ENCODE assay signal across 15 mouse cellular contexts in genomic region chr4:132554653-132555052, GRCm38 (mm10). TPM values are rescaled to one million over a fixed set of nuclear protein-coding genes. Genes with fewer than 3 reads are reported as not detected.
DNase-seq lines count a peak whose midpoint lies in the region; ATAC-seq lines count a peak whose summit lies in the region.
"Had no signal": no experiment of that assay in that cellular context is flagged by ENCODE, and none has a peak within 500 bp of the region (broad histone marks: within the 10 kb centered on the region; RNA-seq: fewer than 3 reads in every experiment).

No protein-coding gene starts in this region.

- peak overlapping the region; percentile 51 for H3K27ac ChIP-seq in intestine, embryonic 16.5 days (ENCODE audit: low read length)
- no peak overlapping the region for H3K27ac ChIP-seq in intestine, embryonic 15.5 days
- no peak overlapping the region for H3K27ac ChIP-seq in hindbrain, embryonic 13.5 days
- H3K27ac ChIP-seq: midbrain, embryonic 12.5 days had no signal

- DNase-seq in ZHBTc4 (ENCODE audit: low read depth, low spot score) = peak; percentile 50
- no peak for DNase-seq in adipocyte (ENCODE audit: low spot score)
- DNase-seq: adrenal gland, postnatal 25 days; cerebellum, adult 11 months; heart, adult 18-20 months; kidney, postnatal 36 days; right cerebral cortex, postnatal 25 days had no signal

- ATAC-seq in intestine, embryonic 16.5 days = 0 out of 2 replicates have a peak, but pooled peaks have one; percentile 16
- ATAC-seq in intestine, embryonic 15.5 days = no peak
- ATAC-seq in hematopoietic stem cell, adult 5-6 weeks (replicated peaks in 1 of 2; ENCODE audit: insufficient read depth in 1 of 2, low FRiP score in 2 of 2, low TSS enrichment in 1 of 2, low read depth in 1 of 2, poor library complexity in 2 of 2, severe bottlenecking in 2 of 2) = peak; percentile 7 to 46; a peak in 2 of 4 replicates
- ATAC-seq in megakaryocyte progenitor cell, adult 5-6 weeks (replicated peaks; ENCODE audit: poor library complexity) = peak; percentile 60
- no peak for ATAC-seq in hindbrain, embryonic 13.5 days (ENCODE audit: low FRiP score)
- ATAC-seq: inflammation-experienced regulatory T-cells, adult 6 months had no signal

- peaks cover 9% of the 10 kb centered on the region; the same call in 1 of the 2 replicates for H3K4me1 ChIP-seq in intestine, embryonic 16.5 days (ENCODE audit: control insufficient read depth, insufficient read depth, low read length)
- no peaks in the 10 kb centered on the region for H3K4me1 ChIP-seq in intestine, embryonic 15.5 days (replicated peaks)
- no peaks in the 10 kb centered on the region for H3K4me1 ChIP-seq in hindbrain, embryonic 13.5 days (replicated peaks)
- H3K4me1 ChIP-seq: midbrain, embryonic 12.5 days had no signal

- no peak overlapping the region for H3K4me2 ChIP-seq in intestine, embryonic 16.5 days (ENCODE audit: low read depth, low read length)
- no peak overlapping the region for H3K4me2 ChIP-seq in intestine, embryonic 15.5 days (replicated peaks)
- no peak overlapping the region for H3K4me2 ChIP-seq in hindbrain, embryonic 13.5 days
- H3K4me2 ChIP-seq: midbrain, embryonic 12.5 days had no signal

- WGBS in intestine, embryonic 16.5 days = 69% methylated on average over 8 of the region's 8 CpGs
- 72% methylated on average over 8 of the region's 8 CpGs for WGBS in intestine, embryonic 15.5 days
- WGBS in hindbrain, embryonic 13.5 days = 86% methylated on average over 8 of the region's 8 CpGs

- no peak overlapping the region for H3K9ac ChIP-seq in intestine, embryonic 16.5 days (ENCODE audit: low read depth, low read length)
- no peak overlapping the region for H3K9ac ChIP-seq in intestine, embryonic 15.5 days
- H3K9ac ChIP-seq in hindbrain, embryonic 13.5 days = no peak overlapping the region
- H3K9ac ChIP-seq: midbrain, embryonic 12.5 days had no signal

- H3K27me3 ChIP-seq in intestine, embryonic 16.5 days (replicated peaks; ENCODE audit: control insufficient read depth, insufficient read depth, low read length) = no peaks in the 10 kb centered on the region
- H3K27me3 ChIP-seq in intestine, embryonic 15.5 days (replicated peaks) = no peaks in the 10 kb centered on the region
- H3K27me3 ChIP-seq in hindbrain, embryonic 13.5 days = no peaks in the 10 kb centered on the region
- H3K27me3 ChIP-seq: CH12.LX; midbrain, embryonic 12.5 days had no signal

- H3K36me3 ChIP-seq in intestine, embryonic 16.5 days (ENCODE audit: control insufficient read depth, insufficient read depth, low read length) = peaks cover 15% of the 10 kb centered on the region
- H3K36me3 ChIP-seq in intestine, embryonic 15.5 days = peaks cover 31% of the 10 kb centered on the region
- H3K36me3 ChIP-seq in hindbrain, embryonic 13.5 days = peaks cover 50% of the 10 kb centered on the region

- no peaks in the 10 kb centered on the region for H3K9me3 ChIP-seq in intestine, embryonic 16.5 days (ENCODE audit: control insufficient read depth, low read length)
- H3K9me3 ChIP-seq in intestine, embryonic 15.5 days = no peaks in the 10 kb centered on the region
- H3K9me3 ChIP-seq in hindbrain, embryonic 13.5 days = no peaks in the 10 kb centered on the region
- H3K9me3 ChIP-seq: midbrain, embryonic 12.5 days had no signal

- no peak overlapping the region for H3K4me3 ChIP-seq in intestine, embryonic 16.5 days (ENCODE audit: low read length)
- no peak overlapping the region for H3K4me3 ChIP-seq in intestine, embryonic 15.5 days (replicated peaks)
- no peak overlapping the region for H3K4me3 ChIP-seq in hindbrain, embryonic 13.5 days
- H3K4me3 ChIP-seq: midbrain, embryonic 12.5 days had no signal

RNA-seq across cellular contexts. Expression of gene Ptafr, which starts 9.2 kb away (rescaled TPM):
- polyA plus RNA-seq in intestine, embryonic 16.5 days (2015; fragmentation: Nextera tagmentation; extraction: Ambion mirVana) = 1.5 and 1.6 TPM in 2 replicates
- polyA plus RNA-seq in intestine, embryonic 15.5 days (2015; fragmentation: Nextera tagmentation; extraction: Ambion mirVana) = 1.1 TPM in 2 replicates
- total RNA-seq in hematopoietic stem cell, adult 5-6 weeks (2017) = 7.7 and 16.6 TPM in 2 replicates
- total RNA-seq in megakaryocyte progenitor cell, adult 5-6 weeks (2015) = 1.1 and 1.3 TPM in 2 replicates
- 2.5 and 2.9 TPM in 2 replicates for total RNA-seq in megakaryocyte progenitor cell, adult 5-6 weeks (2017)
- 0.82 and 0.83 TPM in 2 replicates for polyA plus RNA-seq in hindbrain, embryonic 13.5 days (2015; fragmentation: Nextera tagmentation; extraction: Ambion mirVana)

RNA-seq across cellular contexts. Expression of gene Dnajc8, which starts 19.3 kb away (rescaled TPM):
- 140 and 150 TPM in 2 replicates for polyA plus RNA-seq in intestine, embryonic 16.5 days (2015; fragmentation: Nextera tagmentation; extraction: Ambion mirVana)
- polyA plus RNA-seq in intestine, embryonic 15.5 days (2015; fragmentation: Nextera tagmentation; extraction: Ambion mirVana) = 138 and 154 TPM in 2 replicates
- 354 and 422 TPM in 2 replicates for total RNA-seq in hematopoietic stem cell, adult 5-6 weeks (2017)
- total RNA-seq in megakaryocyte progenitor cell, adult 5-6 weeks (2015) = 134 and 147 TPM in 2 replicates
- total RNA-seq in megakaryocyte progenitor cell, adult 5-6 weeks (2017) = 416 and 463 TPM in 2 replicates
- 154 and 156 TPM in 2 replicates for polyA plus RNA-seq in hindbrain, embryonic 13.5 days (2015; fragmentation: Nextera tagmentation; extraction: Ambion mirVana)

RNA-seq across cellular contexts. Expression of gene Atpif1, which starts 21.2 kb away (rescaled TPM):
- polyA plus RNA-seq in intestine, embryonic 16.5 days (2015; fragmentation: Nextera tagmentation; extraction: Ambion mirVana) = 1,346 and 1,379 TPM in 2 replicates
- 1,295 and 1,316 TPM in 2 replicates for polyA plus RNA-seq in intestine, embryonic 15.5 days (2015; fragmentation: Nextera tagmentation; extraction: Ambion mirVana)
- total RNA-seq in hematopoietic stem cell, adult 5-6 weeks (2017) = 937 and 1,217 TPM in 2 replicates
- total RNA-seq in megakaryocyte progenitor cell, adult 5-6 weeks (2015) = 678 and 715 TPM in 2 replicates
- 1,407 and 1,519 TPM in 2 replicates for total RNA-seq in megakaryocyte progenitor cell, adult 5-6 weeks (2017)
- 1,428 and 1,433 TPM in 2 replicates for polyA plus RNA-seq in hindbrain, embryonic 13.5 days (2015; fragmentation: Nextera tagmentation; extraction: Ambion mirVana)

RNA-seq across cellular contexts. Expression of gene Sesn2, which starts 44.4 kb away (rescaled TPM):
- 11.6 and 12.4 TPM in 2 replicates for polyA plus RNA-seq in intestine, embryonic 16.5 days (2015; fragmentation: Nextera tagmentation; extraction: Ambion mirVana)
- polyA plus RNA-seq in intestine, embryonic 15.5 days (2015; fragmentation: Nextera tagmentation; extraction: Ambion mirVana) = 10.8 and 11.2 TPM in 2 replicates
- total RNA-seq in hematopoietic stem cell, adult 5-6 weeks (2017) = 3.9 and 4.0 TPM in 2 replicates
- 2.4 and 3.4 TPM in 2 replicates for total RNA-seq in megakaryocyte progenitor cell, adult 5-6 weeks (2015)
- total RNA-seq in megakaryocyte progenitor cell, adult 5-6 weeks (2017) = 2.6 and 3.0 TPM in 2 replicates
- 6.6 and 8.1 TPM in 2 replicates for polyA plus RNA-seq in hindbrain, embryonic 13.5 days (2015; fragmentation: Nextera tagmentation; extraction: Ambion mirVana)

Comparison
In these comparisons a context has a peak if more than half of its experiments do, and no peak if none do; other contexts are left out.
1. ATAC-seq: peak in intestine, embryonic 16.5 days (single experiment), hematopoietic stem cell, adult 5-6 weeks (2 of 2) and megakaryocyte progenitor cell, adult 5-6 weeks (single experiment); none in intestine, embryonic 15.5 days (single experiment) and hindbrain, embryonic 13.5 days (single experiment).